Mouse (Mus musculus) left cerebral cortex, adult 11 months (tissue): ENCODE data around the gene Grk2.
"Not testable (repeated sequence)": the region's sequence is repeated elsewhere in the genome, so short reads cannot be mapped to it uniquely, and the experiment has no call there.

Source experiments
- DNase-seq: peaks from one replicate; pipeline ENCODE4 v3.0.0; 2022; ENCODE audit warnings: low spot score

The Grk2 gene

DNA sequence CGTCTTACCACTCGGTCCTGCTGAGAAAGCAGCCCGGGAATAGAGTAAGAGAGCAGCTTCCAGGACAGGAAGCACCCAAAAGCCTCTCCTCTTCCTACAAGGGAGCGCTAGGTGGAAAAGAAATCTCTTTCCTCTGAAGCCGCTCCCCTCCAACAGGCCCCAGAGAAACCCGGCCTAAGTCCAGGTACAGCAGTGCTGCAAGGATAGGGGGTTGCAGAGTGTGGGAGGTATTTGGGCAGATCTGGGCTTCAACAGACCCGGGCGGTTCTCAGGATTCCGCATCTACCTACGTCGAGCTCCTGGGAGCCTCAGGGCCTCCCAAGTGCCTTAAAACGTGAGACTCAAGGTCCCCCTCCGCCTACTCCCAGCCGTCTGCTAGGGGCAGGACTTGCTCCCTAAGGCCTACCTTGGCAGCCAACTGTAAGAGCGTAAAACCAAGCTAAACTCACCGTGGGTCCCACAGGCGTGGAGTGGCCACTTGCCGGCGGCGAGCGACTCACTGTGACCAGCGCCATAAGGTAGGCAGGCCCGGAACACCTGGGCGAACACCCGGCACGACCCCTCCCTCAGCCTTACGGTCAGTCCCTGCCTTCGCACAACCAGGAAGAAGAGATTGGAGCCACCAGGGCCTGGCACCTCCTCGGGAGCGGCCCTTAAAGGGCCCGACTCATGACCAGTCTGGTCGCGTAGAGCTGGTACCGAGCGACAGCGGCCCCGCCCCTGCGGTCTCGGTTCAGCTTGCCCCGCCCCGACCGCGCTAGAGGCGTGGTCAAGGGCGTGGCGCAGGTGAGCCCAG lies 37.3 kb downstream of the Grk2 start, which contains the start of gene Ssh3:
Gene Ssh3, minus strand, starts transcription at position 615 of the 796 bp plus-strand sequence.
- no peak for DNase-seq

DNA sequence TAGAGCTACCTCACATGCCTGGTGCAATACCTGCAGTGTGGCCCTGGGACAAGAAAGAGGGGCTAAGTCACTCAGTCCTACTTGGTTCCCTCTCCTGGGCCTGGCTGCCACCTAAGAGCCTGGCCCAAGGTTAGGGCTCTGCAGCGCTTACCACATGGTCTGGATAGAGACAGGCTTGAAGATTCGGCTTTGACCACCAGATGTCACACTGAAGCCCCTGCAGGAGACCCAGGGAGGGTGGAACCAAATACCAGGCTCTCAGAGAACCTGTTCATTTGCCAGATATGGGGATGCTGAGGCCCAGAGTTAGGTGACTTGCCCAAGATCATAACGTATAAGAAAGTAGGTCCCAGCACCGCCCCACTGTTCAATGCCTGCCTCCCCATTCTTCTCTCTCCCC lies 40.1 kb downstream of the Grk2 start:
- no peak for DNase-seq

- no peak for DNase-seq
Measured at GRCm38 (mm10) chr19:4264171-4264780, 41.7 kb downstream of the Grk2 start.

DNA sequence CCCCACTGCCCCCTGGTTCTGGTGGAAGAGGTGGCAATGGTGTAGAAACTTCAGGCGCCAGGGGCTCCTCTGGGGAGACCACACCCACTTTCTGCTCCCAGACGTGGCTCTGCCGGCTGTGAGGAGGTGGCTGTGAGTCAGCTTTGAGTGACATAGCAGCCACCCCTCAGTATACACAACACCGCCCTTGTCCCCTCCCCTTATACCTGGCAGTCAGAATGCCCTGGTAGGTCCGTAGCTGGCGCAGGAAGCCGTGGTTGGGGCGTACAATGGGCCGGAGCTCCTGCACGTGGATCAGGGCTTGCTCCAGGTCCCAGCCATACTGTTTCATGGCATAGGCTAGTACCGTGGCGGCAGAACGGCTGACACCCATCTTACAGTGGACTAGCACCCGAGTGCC lies 42.3 kb downstream of the Grk2 start:
- no peak for DNase-seq

- DNase-seq: no peak
Measured at GRCm38 (mm10) chr19:4262756-4263155, 43.3 kb downstream of the Grk2 start.

- DNase-seq: no peak
Measured at GRCm38 (mm10) chr19:4261038-4261698, 44.9 kb downstream of the Grk2 start.

GRCm38 (mm10) chr19:4257897-4258252 lies 48.1 kb downstream of the Grk2 start:
- no peak for DNase-seq

- DNase-seq: peak; percentile 90
Measured at GRCm38 (mm10) chr19:4257216-4257896, 48.7 kb downstream of the Grk2 start.

DNA sequence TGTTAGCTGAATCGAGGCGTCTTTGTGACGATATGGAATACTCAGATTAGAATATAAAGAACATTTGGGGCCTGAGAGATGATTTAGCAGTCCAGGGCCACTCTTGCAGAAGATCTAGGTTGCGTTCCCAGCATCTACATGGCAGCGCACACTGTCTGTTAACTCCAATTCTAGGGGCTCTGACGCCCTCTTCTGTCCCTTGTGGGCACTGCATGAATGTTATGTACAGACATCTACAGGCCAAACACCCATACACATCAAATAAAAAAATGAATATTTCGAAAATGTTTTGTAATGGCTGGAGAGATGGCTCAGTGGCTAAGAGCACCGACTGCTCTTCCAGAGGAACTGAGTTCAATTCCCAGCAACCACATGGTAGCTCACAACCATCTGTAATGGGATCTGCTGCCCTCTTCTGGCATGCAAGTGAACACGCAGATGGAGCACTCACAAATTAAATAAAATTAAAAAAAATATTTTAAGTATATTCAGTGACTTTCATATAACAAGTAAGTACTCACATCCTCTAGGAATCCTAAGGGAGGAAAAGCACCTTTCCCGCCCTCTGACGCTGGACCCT lies 50.3 kb downstream of the Grk2 start:
- DNase-seq: no peak

GRCm38 (mm10) chr19:4254230-4254629 lies 51.8 kb downstream of the Grk2 start:
- no peak for DNase-seq

DNA sequence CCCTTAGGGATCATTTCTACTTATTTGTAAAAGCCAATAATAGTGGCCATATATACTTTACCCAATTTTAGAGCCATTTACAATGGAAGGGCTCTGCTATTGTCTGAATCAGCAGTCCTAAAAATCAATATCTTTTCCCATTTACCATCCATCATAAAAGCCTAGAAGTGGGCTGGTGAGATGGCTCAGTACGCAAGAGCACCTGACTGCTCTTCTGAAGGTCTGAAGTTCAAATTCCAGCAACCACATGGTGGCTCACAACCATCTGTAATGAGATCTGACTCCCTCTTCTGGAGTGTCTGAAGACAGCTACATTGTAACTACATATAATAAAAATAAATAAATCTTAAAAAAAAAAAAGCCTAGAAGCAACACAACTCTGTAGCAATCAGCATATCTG lies 57.3 kb downstream of the Grk2 start:
- not testable (repeated sequence) for DNase-seq

- DNase-seq: no peak
Measured at GRCm38 (mm10) chr19:4247010-4247409, 59.0 kb downstream of the Grk2 start.

DNA sequence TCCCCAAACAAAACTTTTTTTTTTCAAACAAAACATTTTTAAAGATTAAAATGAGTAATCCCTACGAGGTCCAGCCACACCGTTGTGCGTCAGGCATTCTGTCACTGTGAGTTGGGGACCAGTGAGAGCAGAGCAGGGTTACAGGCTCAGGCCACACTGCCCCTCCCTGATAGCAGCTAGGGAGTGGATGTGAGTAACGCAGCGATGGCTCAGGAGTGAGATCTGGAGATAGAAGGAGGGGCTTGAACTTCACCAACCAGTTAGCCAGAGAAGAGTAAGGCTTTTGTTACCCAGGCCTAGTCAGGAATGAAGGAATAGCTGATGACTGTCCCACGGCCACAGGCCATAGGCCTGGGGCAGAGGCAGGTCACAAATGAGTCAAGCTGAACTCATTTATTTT lies 61.2 kb downstream of the Grk2 start:
- no peak for DNase-seq

DNA sequence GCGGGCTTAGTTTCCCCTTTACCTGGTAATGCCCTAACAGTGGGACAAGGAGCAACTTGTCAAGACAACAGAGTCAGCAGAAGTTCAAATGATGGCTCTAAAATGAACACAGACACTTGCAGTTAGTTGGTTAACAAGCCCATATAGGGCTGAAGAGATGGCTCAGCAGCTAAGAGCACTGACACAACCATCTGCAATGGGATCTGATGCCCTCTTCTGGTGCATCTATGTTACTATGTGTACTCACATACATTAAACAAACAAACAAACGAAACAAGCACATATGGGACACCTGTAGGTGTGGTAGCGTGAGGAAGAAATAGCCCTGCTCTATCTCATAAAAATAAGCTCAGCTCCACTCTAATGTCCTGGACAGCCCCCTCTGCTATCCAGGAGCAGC lies 63.6 kb downstream of the Grk2 start:
- no peak for DNase-seq

GRCm38 (mm10) chr19:4240247-4240668 lies 65.8 kb downstream of the Grk2 start:
- DNase-seq: no peak
